Mouse (Mus musculus) frontal cortex, postnatal 25 days (tissue): Measurements from ENCODE around the gene Snx21.

Experiments used
- DNase-seq, 2 experiments: peaks; one replicate each; pipeline ENCODE4 v3.0.0; 2022; ENCODE audit warnings: low spot score in 2 of 2

Snx21 gene

DNA sequence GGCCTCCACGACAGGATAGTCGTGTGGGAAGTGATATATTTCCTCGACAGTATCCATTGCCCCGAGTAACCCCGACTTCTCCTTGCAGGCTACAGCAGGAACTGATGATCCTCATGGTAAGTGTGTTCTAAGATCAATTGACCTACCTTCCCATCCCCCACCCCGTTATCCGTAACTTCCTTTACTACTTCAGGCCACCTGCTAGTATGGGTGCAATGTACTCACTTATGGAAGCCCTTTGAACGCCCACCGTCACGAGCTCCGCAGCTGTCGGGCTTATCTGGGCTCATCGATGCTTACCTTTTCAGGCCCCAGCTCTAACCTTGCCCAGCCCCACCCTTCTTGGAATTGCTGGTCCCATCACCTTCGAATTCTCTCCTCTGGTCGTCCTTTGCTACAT lies 15.3 kb upstream of the Snx21 start:
- DNase-seq: no peak

DNA sequence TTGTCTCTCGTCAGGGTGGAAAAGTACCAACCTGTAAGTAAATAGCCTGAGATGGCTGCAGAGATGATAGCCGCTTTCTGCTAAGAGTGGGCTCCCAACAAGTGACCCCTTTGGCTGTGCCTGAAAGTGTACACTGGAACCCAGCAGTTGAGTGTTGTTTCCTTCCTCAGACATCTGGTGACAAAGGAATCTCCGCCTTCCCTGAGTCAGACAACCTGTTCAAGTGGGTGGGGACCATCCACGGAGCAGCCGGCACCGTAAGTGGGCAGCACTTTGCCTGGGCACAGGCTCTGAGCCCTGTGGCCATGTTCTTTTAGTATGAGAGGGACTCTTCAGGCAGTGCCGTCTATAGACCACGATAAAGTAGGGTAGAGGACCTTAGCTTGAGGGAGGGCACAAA lies 14.5 kb upstream of the Snx21 start:
- DNase-seq: no peak

DNA sequence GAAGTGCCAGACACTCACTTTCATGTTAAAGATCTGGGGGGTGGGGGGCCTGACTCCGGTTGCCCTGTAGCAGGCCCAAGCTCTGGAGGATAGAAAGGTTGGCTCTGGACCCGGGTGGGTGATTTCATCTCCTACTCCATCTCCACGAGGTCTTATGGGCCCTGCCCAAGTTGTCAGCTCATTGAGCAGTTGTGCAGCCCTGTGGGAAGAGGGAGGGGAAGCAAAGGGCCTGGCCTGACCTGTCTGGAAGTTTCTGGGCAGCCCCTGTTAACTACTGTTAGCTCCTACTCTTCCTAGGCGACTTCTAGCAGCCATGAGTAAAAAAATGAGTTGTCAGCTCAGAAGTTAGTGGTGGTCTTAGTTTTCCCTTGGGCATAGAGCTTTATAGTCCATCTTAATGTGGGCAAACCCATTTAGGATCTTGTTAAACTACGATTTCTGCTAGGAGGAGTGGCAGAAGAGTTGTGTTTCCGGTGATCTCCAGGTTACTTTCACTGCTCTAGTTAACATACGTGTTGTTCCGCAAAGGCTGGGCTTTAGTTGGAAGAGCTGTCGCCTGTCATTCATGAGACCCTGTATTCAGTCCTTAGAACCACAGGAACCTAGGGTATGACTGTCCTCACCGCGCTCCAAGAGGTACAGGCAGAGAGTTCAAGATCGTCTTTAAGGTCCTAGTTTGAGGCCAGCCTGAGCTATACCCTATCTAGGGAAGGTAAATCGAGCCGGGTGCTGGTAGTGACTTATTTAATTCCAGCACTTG lies 12.2 kb upstream of the Snx21 start:
- DNase-seq: no peak

DNA sequence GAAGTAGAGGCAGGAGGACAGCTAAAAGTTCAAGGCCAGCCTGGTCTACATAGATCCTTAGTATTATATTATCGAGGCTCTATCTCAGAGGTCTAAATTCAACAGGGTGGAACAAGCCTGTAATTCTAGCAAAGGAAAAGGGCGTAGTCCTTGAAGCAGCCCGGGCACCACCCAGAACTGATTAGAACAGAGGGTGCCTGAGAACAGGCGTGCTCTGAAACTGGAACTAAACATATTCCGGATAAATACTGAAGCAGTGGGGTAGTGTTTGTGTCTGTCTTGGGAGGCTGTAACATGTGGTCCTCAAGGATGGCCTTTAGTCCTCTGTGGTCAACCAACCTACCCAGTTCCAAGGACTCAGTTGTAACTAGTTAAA lies 11.6 kb upstream of the Snx21 start:
- DNase-seq: no peak

- no peak for DNase-seq
Observed at GRCm38 (mm10) chr2:164776130-164776529, 9.5 kb upstream of the Snx21 start.

DNA sequence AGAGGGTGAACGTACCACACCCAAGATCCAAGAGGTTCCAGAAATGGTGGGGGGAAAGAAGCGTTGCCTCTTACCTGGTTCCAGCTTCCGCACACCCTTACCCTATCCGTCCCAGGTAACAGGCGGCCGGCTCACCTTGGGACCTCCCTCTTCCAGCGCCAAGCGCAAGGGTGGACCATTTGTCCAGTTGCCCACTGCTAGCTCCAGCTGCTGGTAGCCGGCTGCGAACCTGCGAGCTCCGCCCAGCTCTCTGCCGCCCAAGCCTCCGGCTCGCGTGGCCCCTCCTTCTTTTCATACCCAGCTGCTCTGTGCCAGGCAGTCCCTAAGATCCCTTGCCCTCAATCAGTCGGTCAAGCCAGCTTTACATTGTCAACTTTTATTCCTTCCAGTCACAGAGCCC lies 8.8 kb upstream of the Snx21 start:
- no peak for DNase-seq

- no peak for DNase-seq
Observed at GRCm38 (mm10) chr2:164777246-164778014, 8.2 kb upstream of the Snx21 start.

DNA sequence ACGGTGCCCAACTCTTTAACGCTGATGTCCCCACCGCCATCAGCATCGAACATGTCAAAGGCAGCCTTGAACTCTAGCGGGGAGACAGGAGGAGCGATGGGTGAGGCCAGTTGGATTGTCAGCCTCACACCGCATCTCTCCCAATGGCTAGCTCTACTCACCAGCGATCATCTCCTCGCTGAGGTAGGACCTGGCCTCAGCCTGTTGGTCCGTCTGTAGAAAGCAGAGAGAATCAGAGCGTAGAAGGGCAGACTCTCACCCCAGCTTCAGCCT lies 7.7 kb upstream of the Snx21 start:
- DNase-seq: no peak

GRCm38 (mm10) chr2:164778809-164779208 lies 6.8 kb upstream of the Snx21 start:
- DNase-seq: no peak

GRCm38 (mm10) chr2:164779481-164780086 lies 6.0 kb upstream of the Snx21 start, which contains the start of gene Tnnc2:
Gene Tnnc2, minus strand, starts transcription at chr2:164779967.
- no peak for DNase-seq

GRCm38 (mm10) chr2:164781876-164782275 lies 3.7 kb upstream of the Snx21 start:
- DNase-seq: no peak

GRCm38 (mm10) chr2:164783926-164784581 lies 1.6 kb upstream of the Snx21 start:
- no peak for DNase-seq

DNA sequence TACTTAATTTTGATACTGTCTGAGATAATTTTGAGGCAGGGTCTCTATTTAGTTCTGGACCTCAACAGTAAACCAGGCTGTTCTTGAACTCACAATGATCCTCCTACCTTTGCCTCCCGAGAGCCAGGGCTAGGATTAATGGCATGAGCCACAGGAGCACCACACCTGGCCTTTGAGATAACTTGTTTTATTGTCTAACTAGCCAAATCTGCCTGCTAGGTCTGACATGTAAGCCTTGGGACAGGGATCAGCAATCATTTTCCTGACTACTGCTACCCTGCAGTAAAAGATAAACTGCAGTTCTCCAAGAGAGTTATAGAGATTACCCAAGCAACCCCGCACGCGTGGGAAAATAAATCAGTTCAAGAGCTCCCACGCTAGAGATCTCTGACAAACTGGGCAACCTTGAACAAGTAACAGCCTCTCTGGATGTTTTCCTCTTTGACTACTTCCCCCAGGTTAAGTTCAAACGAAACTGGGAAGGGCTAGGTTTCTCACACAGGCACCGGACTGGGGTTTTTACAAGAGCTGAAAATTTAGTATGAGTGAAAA lies 678 bp upstream of the Snx21 start:
- DNase-seq: no peak

- peak in 1 of 2 experiments; percentile 31 for DNase-seq
Observed at GRCm38 (mm10) chr2:164786388-164786885, 814 bp downstream of the Snx21 start.

- DNase-seq: no peak
Observed at GRCm38 (mm10) chr2:164787032-164787431, 1.4 kb downstream of the Snx21 start.

GRCm38 (mm10) chr2:164787779-164788178 lies 2.2 kb downstream of the Snx21 start:
- no peak for DNase-seq

- no peak for DNase-seq
Observed at GRCm38 (mm10) chr2:164788411-164788810, 2.8 kb downstream of the Snx21 start.

- DNase-seq: no peak
Observed at GRCm38 (mm10) chr2:164790451-164790850, 4.8 kb downstream of the Snx21 start.

DNA sequence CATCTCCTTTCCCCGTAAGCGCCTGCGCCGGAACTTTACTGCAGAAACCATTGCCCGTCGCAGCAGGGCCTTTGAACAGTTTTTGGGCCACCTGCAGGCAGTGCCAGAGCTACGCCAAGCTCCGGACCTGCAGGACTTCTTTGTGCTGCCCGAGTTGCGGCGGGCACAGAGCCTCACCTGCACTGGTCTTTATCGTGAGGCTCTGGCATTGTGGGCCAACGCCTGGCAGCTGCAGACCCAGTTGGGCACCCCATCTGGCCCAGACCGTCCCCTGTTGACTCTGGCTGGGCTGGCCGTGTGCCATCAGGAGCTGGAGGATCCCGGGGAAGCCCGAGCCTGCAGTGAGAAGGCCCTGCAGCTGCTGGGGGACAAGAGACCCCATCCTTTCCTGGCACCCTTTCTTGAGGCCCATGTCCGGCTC lies 6.2 kb downstream of the Snx21 start:
- no peak for DNase-seq

DNA sequence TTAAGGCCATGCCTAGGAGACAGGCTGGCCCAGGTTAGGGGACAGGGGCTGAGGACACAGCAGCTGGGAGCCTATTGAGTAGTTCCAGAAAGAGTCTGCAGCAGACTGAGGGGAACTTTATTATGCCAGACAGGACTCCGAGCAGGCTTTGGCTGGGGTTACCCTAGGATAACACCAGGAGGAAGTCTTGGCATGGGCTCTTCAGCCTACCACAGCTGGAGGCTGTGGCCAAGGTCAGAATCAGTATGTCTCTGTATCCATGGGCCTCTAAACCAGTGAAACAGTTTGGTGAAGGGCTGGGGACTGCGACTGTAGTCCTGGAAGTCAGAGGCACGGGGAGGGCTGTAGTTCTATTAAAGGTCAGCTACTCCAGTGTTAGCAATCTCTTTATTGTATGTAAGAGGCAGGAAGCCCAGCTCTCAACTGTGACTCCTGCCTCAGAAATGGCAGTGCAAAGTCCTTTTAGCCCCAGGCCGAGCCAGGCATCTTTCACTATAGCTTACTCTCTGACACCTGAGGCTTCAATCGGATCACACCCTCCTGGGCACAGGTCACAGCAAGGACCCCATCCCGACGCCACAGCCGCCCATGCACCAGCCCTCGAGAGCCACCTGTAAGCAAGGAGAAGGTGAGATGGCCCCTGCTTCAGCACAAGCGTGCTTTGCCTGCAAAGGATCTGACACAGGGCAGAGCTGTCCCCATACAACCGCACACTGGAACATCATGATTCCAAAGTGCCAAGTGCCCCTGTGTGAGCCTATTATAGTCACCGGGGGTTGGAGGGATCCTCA lies 7.0 kb downstream of the Snx21 start:
- DNase-seq: no peak

- DNase-seq: peak; percentile 48 to 55
Observed at GRCm38 (mm10) chr2:164793236-164793635, 7.6 kb downstream of the Snx21 start.
